ENCODE assay signal across 25 mouse cellular contexts in the genomic region with DNA sequence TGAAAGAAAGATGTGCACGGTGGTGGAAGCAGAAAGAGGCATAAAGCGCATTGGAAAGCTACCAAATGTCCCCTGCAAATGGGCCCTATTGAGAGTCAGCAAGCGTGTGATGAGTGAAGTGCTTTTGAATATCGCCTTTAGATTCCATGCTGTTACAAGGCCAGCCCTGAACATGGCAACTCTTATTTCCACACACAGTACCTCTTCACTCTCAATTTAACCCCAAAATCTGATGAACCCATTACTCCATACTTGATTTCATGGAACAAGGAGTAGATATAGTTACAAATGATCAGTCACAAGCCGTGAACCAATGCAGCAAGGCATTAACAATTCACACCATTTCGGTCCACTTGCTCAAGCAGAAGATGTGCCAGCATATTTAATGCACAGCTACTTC.
DNase-seq lines count a peak whose midpoint lies in the region; ATAC-seq lines count a peak whose summit lies in the region.
"Had no signal": no experiment of that assay in that cellular context is flagged by ENCODE, and none has a peak within 500 bp of the region (broad histone marks: within the 10 kb centered on the region; RNA-seq: fewer than 3 reads in every experiment).

No protein-coding gene starts in this region.

- no peak overlapping the region for H3K4me3 ChIP-seq in hindbrain, embryonic 11.5 days (ENCODE audit: low read depth, low read length)
- H3K4me3 ChIP-seq in hindbrain, embryonic 10.5 days = no peak overlapping the region
- H3K4me3 ChIP-seq in neural tube, embryonic 12.5 days = no peak overlapping the region
- H3K4me3 ChIP-seq in forebrain, embryonic 15.5 days = no peak overlapping the region
- H3K4me3 ChIP-seq: embryonic facial prominence, embryonic 13.5 days; heart, embryonic 10.5 days; kidney, embryonic 15.5 days; left cerebral cortex, adult 2 months; liver, embryonic 13.5 days had no signal

- no peak overlapping the region for H3K27ac ChIP-seq in hindbrain, embryonic 11.5 days (ENCODE audit: low read depth, low read length)
- no peak overlapping the region for H3K27ac ChIP-seq in hindbrain, embryonic 10.5 days
- H3K27ac ChIP-seq in neural tube, embryonic 12.5 days = no peak overlapping the region
- no peak overlapping the region for H3K27ac ChIP-seq in forebrain, embryonic 15.5 days (replicated peaks)
- H3K27ac ChIP-seq: embryonic facial prominence, embryonic 13.5 days; heart, embryonic 10.5 days; kidney, embryonic 15.5 days; left cerebral cortex, adult 2 months; liver, embryonic 13.5 days had no signal

- peaks cover 2% of the 10 kb centered on the region for H3K27me3 ChIP-seq in hindbrain, embryonic 11.5 days (ENCODE audit: control insufficient read depth, insufficient read depth, low read length)
- peaks cover 55% of the 10 kb centered on the region for H3K27me3 ChIP-seq in hindbrain, embryonic 10.5 days (ENCODE audit: insufficient read depth, poor library complexity, severe bottlenecking)
- H3K27me3 ChIP-seq in neural tube, embryonic 12.5 days (replicated peaks) = peaks cover 13% of the 10 kb centered on the region
- H3K27me3 ChIP-seq in forebrain, embryonic 15.5 days = no peaks in the 10 kb centered on the region
- H3K27me3 ChIP-seq: CH12.LX; embryonic facial prominence, embryonic 13.5 days; kidney, embryonic 15.5 days; liver, embryonic 13.5 days had no signal

- no peaks in the 10 kb centered on the region for H3K36me3 ChIP-seq in hindbrain, embryonic 11.5 days (ENCODE audit: control insufficient read depth, insufficient read depth, low read length)
- no peaks in the 10 kb centered on the region for H3K36me3 ChIP-seq in hindbrain, embryonic 10.5 days
- H3K36me3 ChIP-seq in neural tube, embryonic 12.5 days = no peaks in the 10 kb centered on the region
- H3K36me3 ChIP-seq in forebrain, embryonic 15.5 days = no peaks in the 10 kb centered on the region
- H3K36me3 ChIP-seq: embryonic facial prominence, embryonic 13.5 days; G1E; heart, embryonic 10.5 days; kidney, embryonic 15.5 days; liver, embryonic 13.5 days had no signal

- no peaks in the 10 kb centered on the region for H3K4me1 ChIP-seq in hindbrain, embryonic 11.5 days (replicated peaks; ENCODE audit: control insufficient read depth, insufficient read depth, low read length)
- peaks cover 11% of the 10 kb centered on the region; the same call in 1 of the 2 replicates for H3K4me1 ChIP-seq in hindbrain, embryonic 10.5 days (replicated peaks)
- H3K4me1 ChIP-seq in neural tube, embryonic 12.5 days = no peaks in the 10 kb centered on the region
- 0 out of 2 replicates have a peak, but pooled peaks cover 2% of the 10 kb centered on the region for H3K4me1 ChIP-seq in forebrain, embryonic 15.5 days
- H3K4me1 ChIP-seq: embryonic facial prominence, embryonic 13.5 days; heart, embryonic 10.5 days; kidney, embryonic 15.5 days; liver, embryonic 13.5 days had no signal

- H3K9me3 ChIP-seq in hindbrain, embryonic 11.5 days (ENCODE audit: control insufficient read depth, low read length) = no peaks in the 10 kb centered on the region
- no peaks in the 10 kb centered on the region for H3K9me3 ChIP-seq in hindbrain, embryonic 10.5 days
- H3K9me3 ChIP-seq in neural tube, embryonic 12.5 days = no peaks in the 10 kb centered on the region
- no peaks in the 10 kb centered on the region for H3K9me3 ChIP-seq in forebrain, embryonic 15.5 days
- H3K9me3 ChIP-seq: embryonic facial prominence, embryonic 13.5 days; G1E; heart, embryonic 10.5 days; kidney, embryonic 15.5 days; liver, embryonic 13.5 days had no signal

- H3K4me2 ChIP-seq in hindbrain, embryonic 11.5 days (replicated peaks; ENCODE audit: low read depth, low read length) = no peak overlapping the region
- H3K4me2 ChIP-seq in neural tube, embryonic 12.5 days (replicated peaks) = no peak overlapping the region
- H3K4me2 ChIP-seq in forebrain, embryonic 15.5 days (replicated peaks) = no peak overlapping the region
- H3K4me2 ChIP-seq: embryonic facial prominence, embryonic 13.5 days; kidney, embryonic 15.5 days; liver, embryonic 13.5 days had no signal

- DNase-seq in hindbrain, embryonic 11.5 days (ENCODE audit: low spot score) = no peak
- DNase-seq in hindbrain, embryonic 10.5 days (ENCODE audit: low spot score) = no peak
- DNase-seq in neural tube, embryonic 10.5 days (ENCODE audit: extremely low spot score, low spot score) = no peak
- DNase-seq in mesoderm, embryonic 11.5 days (ENCODE audit: low read depth, low spot score) = peak; percentile 32
- DNase-seq in right cerebral cortex, postnatal 4 days = no peak
- DNase-seq in layer of hippocampus, adult 18-20 months (ENCODE audit: low spot score in 2 of 2) = no peak
- DNase-seq: adrenal gland, postnatal 36 days; cerebellum, adult 11 months; cerebellum, adult 9-11 months; gastrocnemius, postnatal 10 days; kidney, postnatal 36 days; liver, embryonic 13.5 days; lung, adult 2 months; lung, postnatal 14 days; spleen, adult 18-20 months had no signal

- H3K9ac ChIP-seq in hindbrain, embryonic 11.5 days (ENCODE audit: low read depth, low read length) = no peak overlapping the region
- no peak overlapping the region for H3K9ac ChIP-seq in neural tube, embryonic 12.5 days
- no peak overlapping the region for H3K9ac ChIP-seq in forebrain, embryonic 15.5 days (replicated peaks)
- H3K9ac ChIP-seq: embryonic facial prominence, embryonic 13.5 days; kidney, embryonic 15.5 days; liver, embryonic 13.5 days had no signal

- WGBS in hindbrain, embryonic 11.5 days = 39% methylated on average over 6 of the region's 6 CpGs
- 56% methylated on average over 6 of the region's 6 CpGs for WGBS in hindbrain, embryonic 10.5 days
- WGBS in neural tube, embryonic 12.5 days = 36% methylated on average over 6 of the region's 6 CpGs
- 16% methylated on average over 6 of the region's 6 CpGs for WGBS in forebrain, embryonic 15.5 days

- ATAC-seq in hindbrain, embryonic 11.5 days (ENCODE audit: low FRiP score) = peak; percentile 38
- ATAC-seq in neural tube, embryonic 12.5 days (ENCODE audit: low FRiP score, low read depth) = peak; percentile 75
- peak; percentile 84 for ATAC-seq in forebrain, embryonic 15.5 days (replicated peaks)
- ATAC-seq: intestine, postnatal 0 days; Patski had no signal
